Mouse (Mus musculus): ENCODE data around the gene BC030867. TPM values are rescaled to one million over a fixed set of nuclear protein-coding genes. Genes with fewer than 3 reads are reported as not detected.

Gene BC030867
- polyA plus RNA-seq, 1 experiment from 2014 or later: 19.9 TPM

DNA sequence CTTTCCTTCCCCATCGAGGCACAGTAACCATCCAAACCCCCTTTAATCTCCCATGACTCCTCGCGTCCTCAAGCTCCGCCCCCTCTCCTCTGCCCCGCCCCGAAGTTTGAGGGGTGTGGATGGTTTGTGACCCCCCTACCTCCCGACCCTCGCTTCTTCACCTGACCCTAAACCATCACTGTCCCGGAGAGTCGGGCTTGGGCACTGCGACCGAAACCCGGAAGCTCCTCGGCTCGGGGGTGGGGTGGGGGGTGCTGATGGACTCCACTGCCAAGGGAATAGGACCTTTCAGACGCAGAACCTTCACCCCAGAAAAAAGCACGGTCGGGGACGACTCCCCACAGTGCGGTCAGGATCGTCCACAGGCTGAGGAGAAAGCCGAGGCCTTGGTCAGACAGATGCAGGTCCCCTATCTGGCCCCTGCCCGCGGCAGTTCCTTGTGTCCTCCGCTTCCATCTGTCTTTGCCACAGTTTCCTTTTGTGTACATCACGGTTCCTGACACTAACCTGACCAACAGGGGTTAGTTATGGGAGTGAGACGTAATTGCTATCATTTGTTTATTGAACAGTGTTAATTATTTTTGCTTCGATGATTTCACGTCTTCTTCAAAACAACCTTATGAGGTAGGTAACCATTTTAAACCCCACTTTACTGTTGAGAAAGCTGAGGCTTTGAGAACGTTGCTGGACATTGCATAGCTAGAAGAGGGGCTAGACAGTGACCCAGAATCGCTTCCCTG lies 36.6 kb downstream of the BC030867 start:
- Histone ChIP-seq H3K36me3 (peaks cover 18% of the 10 kb centered on the region), H3K27me3 (no peaks in the 10 kb centered on the region), H3K9me3 (no peaks in the 10 kb centered on the region), H3K9ac (peak overlapping the region; percentile 88), H3K27ac (peak overlapping the region; percentile 80), H3K4me2 (peak overlapping the region; percentile 74), H3K4me1 (peaks cover 14% of the 10 kb centered on the region), H3K4me3 (peak overlapping the region; percentile 82)
- 2% methylated on average over 31 of the region's 31 CpGs for WGBS
- peak; percentile 68; the same call in 1 of the 2 replicates for ATAC-seq (ENCODE audit: borderline replicate concordance, extremely low read depth, low FRiP score, low TSS enrichment)

DNA sequence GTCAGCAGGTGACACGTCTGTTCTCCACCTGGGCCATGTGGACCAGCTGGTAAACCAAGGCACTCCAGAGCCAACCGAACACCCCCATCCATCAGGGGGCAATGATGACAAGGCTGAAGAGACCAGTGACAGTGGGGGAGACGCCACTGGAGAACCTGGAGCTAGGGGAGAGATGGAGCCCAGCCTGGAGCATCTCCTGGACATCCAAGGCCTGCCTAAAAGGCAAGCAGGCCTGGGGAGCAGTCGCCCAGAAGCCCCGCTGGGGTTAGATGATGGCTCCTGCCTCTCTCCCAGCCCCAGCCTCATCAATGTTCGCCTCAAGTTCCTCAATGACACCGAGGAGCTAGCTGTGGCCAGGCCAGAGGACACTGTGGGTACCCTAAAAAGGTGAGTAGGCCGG lies 38.8 kb downstream of the BC030867 start:
- WGBS: 86% methylated on average over 8 of the region's 8 CpGs

DNA sequence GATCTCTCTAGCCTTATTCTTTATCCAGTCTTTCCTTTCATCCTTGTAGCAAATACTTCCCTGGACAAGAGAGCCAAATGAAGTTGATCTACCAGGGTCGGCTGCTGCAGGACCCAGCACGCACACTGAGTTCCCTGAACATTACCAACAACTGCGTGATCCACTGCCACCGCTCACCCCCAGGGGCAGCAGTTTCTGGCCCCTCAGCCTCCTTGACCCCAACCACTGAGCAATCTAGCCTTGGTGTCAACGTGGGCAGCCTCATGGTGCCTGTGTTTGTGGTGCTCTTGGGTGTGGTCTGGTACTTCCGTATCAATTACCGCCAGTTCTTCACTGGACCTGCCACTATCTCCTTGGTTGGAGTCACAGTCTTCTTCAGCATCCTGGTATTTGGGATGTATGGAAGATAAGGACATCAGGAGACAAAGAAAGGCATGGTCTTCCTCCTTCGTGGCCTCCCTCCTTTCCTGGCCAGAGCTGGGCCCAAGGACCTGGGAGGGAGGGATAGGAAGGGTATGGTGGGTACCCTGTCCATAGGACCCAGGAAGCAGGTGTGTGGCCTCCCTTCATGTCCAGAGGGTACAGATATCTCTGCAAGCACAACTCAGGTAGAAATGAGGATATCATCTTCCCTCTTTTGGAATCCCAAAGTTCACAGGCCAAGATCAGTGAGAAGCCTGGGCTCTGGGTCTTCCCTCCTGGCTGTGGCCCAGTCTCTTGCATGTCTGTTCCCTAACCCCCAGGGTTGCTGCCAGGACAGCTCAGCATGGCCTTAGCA lies 39.5 kb downstream of the BC030867 start:
- H3K9ac ChIP-seq: no peak overlapping the region
- peaks cover 14% of the 10 kb centered on the region for H3K4me1 ChIP-seq
- no peak overlapping the region for H3K4me3 ChIP-seq
- H3K27ac ChIP-seq: no peak overlapping the region
- WGBS: 82% methylated on average over 8 of the region's 8 CpGs
- no peaks in the 10 kb centered on the region for H3K27me3 ChIP-seq
- ATAC-seq (ENCODE audit: borderline replicate concordance, extremely low read depth, low FRiP score, low TSS enrichment): no peak
- peaks cover 48% of the 10 kb centered on the region for H3K36me3 ChIP-seq
- H3K4me2 ChIP-seq: no peak overlapping the region
- H3K9me3 ChIP-seq: no peaks in the 10 kb centered on the region

More for the DNA sequence above, 38.8 kb downstream of the BC030867 start:
- H3K4me3 ChIP-seq: no peak overlapping the region
- no peak overlapping the region for H3K27ac ChIP-seq
- no peaks in the 10 kb centered on the region for H3K27me3 ChIP-seq
- ATAC-seq (ENCODE audit: borderline replicate concordance, extremely low read depth, low FRiP score, low TSS enrichment): no peak
- H3K4me1 ChIP-seq: peaks cover 14% of the 10 kb centered on the region
- H3K4me2 ChIP-seq: no peak overlapping the region
- H3K36me3 ChIP-seq: peaks cover 41% of the 10 kb centered on the region
- H3K9me3 ChIP-seq: no peaks in the 10 kb centered on the region
- H3K9ac ChIP-seq: no peak overlapping the region

DNA sequence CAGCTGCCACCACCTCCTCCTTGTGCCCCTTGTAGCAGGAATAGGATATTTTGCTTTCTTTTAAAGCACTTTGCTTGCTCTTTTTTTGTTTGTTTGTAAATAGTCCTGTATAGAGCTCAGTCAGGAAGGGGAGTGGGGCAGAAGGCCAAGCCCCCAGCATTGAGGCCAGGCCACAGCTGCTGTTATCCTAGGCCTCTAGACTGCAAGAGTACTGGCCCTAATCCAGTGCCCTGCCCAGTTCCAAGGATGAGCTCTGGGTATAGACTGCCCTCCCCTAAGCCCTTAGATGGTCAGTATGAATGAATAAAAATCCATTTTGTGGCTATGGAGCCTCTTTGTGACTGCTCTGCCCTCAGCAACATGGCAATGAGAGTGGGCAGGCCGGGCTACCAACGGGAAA lies 40.2 kb downstream of the BC030867 start:
- Histone ChIP-seq H3K27me3 (no peaks in the 10 kb centered on the region), H3K36me3 (peaks cover 54% of the 10 kb centered on the region), H3K4me3 (no peak overlapping the region), H3K9ac (no peak overlapping the region), H3K4me2 (no peak overlapping the region), H3K9me3 (no peaks in the 10 kb centered on the region), H3K27ac (no peak overlapping the region), H3K4me1 (peaks cover 15% of the 10 kb centered on the region)
- 73% methylated on average over 2 of the region's 2 CpGs for WGBS
- no peak for ATAC-seq (ENCODE audit: borderline replicate concordance, extremely low read depth, low FRiP score, low TSS enrichment)

DNA sequence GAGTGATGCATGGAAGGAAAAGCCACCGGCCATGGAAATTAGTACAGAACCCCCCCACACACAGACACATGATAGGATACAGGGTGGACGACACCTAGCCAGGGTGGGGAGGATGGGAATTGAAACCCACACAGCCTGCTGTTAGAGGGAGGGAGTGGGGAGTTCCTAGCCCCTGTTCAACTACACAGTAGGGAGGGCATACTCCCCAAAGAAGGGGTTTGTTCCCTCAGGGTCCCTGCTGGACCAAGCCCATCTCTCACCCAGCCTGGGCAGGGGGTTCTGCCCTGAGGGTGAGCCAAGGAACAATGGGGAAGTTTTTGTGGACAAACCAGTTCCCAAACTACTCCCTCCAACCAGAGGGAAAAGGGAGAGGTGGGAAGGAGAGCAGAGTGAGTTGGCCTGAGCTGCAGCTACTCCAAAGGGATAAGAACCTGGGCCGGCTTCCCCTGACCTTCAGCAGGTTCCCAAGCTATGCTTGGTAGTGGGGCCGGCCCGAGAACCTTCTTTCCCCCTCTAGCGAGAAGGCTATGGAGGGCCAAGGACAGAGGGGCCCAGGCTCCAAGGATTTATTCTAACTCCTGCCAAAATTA lies 40.9 kb downstream of the BC030867 start:
- ATAC-seq (ENCODE audit: borderline replicate concordance, extremely low read depth, low FRiP score, low TSS enrichment): no peak
- peaks cover 57% of the 10 kb centered on the region for H3K36me3 ChIP-seq
- H3K27me3 ChIP-seq: no peaks in the 10 kb centered on the region
- peaks cover 22% of the 10 kb centered on the region for H3K4me1 ChIP-seq
- WGBS: 61% methylated on average over 6 of the region's 6 CpGs
- H3K9ac ChIP-seq: no peak overlapping the region
- H3K4me2 ChIP-seq: no peak overlapping the region
- H3K27ac ChIP-seq: no peak overlapping the region
- H3K4me3 ChIP-seq: no peak overlapping the region
- H3K9me3 ChIP-seq: no peaks in the 10 kb centered on the region

DNA sequence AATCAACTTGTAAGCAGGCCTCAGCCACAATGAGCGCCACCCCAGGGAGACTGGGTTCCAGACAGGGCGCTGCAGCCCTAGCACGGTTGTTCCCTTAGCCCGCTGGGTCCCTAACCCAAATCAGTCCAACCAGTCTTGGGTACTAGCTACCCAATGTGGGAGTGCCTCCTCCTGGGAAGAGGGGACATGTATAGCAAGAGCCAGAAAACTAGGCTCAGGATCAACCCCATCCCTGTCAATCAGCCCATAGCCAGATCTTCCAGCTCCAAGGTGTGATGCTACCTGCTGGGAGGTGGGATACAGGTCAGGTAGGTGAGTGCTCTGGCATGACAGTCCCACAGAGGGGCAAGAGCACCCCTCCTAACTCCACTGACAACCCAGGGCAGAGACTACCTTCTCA lies 41.5 kb downstream of the BC030867 start:
- ATAC-seq (ENCODE audit: borderline replicate concordance, extremely low read depth, low FRiP score, low TSS enrichment): no peak
- Histone ChIP-seq H3K4me2 (no peak overlapping the region), H3K36me3 (peaks cover 57% of the 10 kb centered on the region), H3K27me3 (no peaks in the 10 kb centered on the region), H3K27ac (no peak overlapping the region), H3K4me1 (peaks cover 27% of the 10 kb centered on the region), H3K4me3 (no peak overlapping the region), H3K9ac (no peak overlapping the region), H3K9me3 (no peaks in the 10 kb centered on the region)
- WGBS: 87% methylated on average over 4 of the region's 4 CpGs

DNA sequence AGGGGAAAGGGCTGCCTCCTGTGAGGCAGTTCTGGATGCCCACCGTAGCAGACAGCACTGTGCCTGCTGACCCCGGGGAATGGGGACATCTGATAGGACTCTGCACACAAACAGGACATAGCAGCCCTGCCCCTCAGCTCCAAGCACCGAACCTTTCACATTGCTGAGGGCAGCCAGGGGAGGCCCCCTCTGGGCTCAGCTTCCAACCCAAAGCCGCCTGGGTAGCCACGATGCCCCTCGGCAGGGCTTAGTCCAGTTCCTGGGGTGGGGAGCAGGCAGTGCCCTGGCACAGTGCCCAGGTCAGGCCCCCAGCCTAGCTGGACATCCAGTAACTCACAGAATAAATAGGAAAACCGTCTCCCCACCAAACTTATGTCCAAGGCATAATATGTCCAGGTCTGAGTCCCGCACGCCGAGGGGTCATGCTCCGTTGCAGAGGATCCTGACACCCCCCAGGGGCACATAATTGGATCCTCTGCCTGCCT lies 42.4 kb downstream of the BC030867 start:
- no peak for ATAC-seq (ENCODE audit: borderline replicate concordance, extremely low read depth, low FRiP score, low TSS enrichment)
- H3K4me3 ChIP-seq: no peak overlapping the region
- no peak overlapping the region for H3K4me2 ChIP-seq
- H3K9ac ChIP-seq: no peak overlapping the region
- peaks cover 24% of the 10 kb centered on the region for H3K4me1 ChIP-seq
- no peaks in the 10 kb centered on the region for H3K27me3 ChIP-seq
- H3K27ac ChIP-seq: no peak overlapping the region
- 85% methylated on average over 11 of the region's 11 CpGs for WGBS
- peaks cover 57% of the 10 kb centered on the region for H3K36me3 ChIP-seq
- H3K9me3 ChIP-seq: no peaks in the 10 kb centered on the region

DNA sequence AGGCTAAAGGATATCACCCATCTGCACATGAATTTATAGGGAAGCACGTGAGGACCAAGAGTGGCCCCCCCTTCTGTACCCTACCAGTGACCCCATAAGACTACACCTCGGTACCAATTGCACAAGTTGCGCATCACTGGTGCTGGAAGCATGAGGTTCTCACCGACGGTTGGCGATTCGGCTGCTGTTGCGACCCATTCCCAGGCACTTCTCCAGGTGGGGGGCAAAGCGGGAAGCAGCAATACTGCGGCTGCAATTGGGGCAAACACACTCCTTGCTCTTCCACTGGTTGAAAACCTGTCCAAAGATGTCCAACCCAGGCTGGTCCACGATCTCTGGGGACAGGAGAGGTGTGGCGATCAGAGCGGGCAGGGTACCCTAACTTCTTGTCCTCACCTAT lies 45.3 kb downstream of the BC030867 start:
- Histone ChIP-seq H3K27ac (no peak overlapping the region), H3K27me3 (no peaks in the 10 kb centered on the region), H3K9ac (no peak overlapping the region), H3K36me3 (peaks cover 41% of the 10 kb centered on the region), H3K9me3 (no peaks in the 10 kb centered on the region), H3K4me2 (no peak overlapping the region), H3K4me1 (peaks cover 23% of the 10 kb centered on the region), H3K4me3 (no peak overlapping the region)
- WGBS: 92% methylated on average over 13 of the region's 13 CpGs
- ATAC-seq (ENCODE audit: borderline replicate concordance, extremely low read depth, low FRiP score, low TSS enrichment): no peak

DNA sequence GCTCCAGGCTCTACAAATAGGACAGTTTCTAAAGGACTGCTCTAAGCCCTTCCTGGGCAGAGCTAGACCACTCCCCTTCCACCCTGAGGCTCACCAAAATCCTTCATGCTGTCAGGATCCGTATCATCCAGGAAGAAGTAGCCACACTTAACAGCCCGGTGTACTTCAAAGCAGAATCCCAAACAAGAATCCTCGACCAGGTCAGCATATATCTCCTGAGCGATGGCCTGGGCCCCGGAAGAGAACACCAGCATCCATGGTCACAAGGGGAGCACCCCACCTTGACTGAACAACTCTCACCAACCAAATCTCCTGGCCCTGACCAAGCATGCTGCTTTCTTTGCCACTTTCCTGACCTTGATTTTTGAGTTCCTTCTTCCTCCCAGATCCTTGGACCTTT lies 45.7 kb downstream of the BC030867 start:
- H3K4me3 ChIP-seq: no peak overlapping the region
- peak overlapping the region; percentile 86; the same call in 1 of the 2 replicates for H3K4me2 ChIP-seq
- no peaks in the 10 kb centered on the region for H3K9me3 ChIP-seq
- H3K9ac ChIP-seq: peak overlapping the region; percentile 97; the same call in 1 of the 2 replicates
- WGBS: 68% methylated on average over 5 of the region's 5 CpGs
- peaks cover 23% of the 10 kb centered on the region for H3K4me1 ChIP-seq
- H3K27ac ChIP-seq: no peak overlapping the region
- H3K27me3 ChIP-seq: no peaks in the 10 kb centered on the region
- H3K36me3 ChIP-seq: peaks cover 39% of the 10 kb centered on the region
- ATAC-seq (ENCODE audit: borderline replicate concordance, extremely low read depth, low FRiP score, low TSS enrichment): no peak

DNA sequence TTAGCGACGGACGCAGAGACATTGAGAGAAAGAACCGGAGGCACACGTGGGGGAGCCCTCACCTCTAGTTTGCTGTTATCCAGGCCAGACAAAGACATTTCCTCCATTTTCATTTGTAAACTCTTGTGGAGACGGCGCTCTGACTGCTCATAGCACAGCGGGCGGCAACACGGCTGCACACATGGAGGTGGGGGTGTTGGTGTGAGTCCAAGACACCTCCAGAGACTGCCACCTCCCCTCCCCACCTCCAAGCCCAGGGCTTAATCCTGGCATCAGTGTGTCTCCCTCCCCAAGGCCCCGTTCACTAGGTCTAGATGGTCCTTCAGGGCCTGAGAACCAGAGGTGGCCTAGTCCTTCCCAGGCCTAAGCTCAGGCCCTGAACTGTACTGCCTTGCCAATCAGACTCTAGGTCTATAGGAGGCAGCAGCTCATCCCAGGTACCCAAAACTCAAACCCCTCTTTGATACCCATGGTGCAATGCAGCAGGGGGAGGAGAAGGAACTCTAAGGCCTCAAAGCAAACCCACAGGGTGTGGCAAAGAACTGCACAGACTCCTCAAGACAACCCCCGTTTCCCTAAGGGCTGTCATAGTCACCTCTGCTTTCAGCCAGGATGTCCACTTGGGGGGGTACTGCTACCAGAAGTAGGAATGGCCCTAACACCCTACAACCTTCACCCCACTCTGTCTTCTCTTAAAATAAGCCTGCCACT lies 46.4 kb downstream of the BC030867 start:
- WGBS: 53% methylated on average over 12 of the region's 12 CpGs
- H3K27ac ChIP-seq: peak overlapping the region; percentile 100
- no peak for ATAC-seq (ENCODE audit: borderline replicate concordance, extremely low read depth, low FRiP score, low TSS enrichment)
- peak overlapping the region; percentile 86 for H3K4me2 ChIP-seq
- no peaks in the 10 kb centered on the region for H3K27me3 ChIP-seq
- no peaks in the 10 kb centered on the region for H3K9me3 ChIP-seq
- peak overlapping the region; percentile 93 for H3K4me3 ChIP-seq
- H3K9ac ChIP-seq: peak overlapping the region; percentile 97
- H3K4me1 ChIP-seq: peaks cover 23% of the 10 kb centered on the region
- peaks cover 39% of the 10 kb centered on the region for H3K36me3 ChIP-seq

DNA sequence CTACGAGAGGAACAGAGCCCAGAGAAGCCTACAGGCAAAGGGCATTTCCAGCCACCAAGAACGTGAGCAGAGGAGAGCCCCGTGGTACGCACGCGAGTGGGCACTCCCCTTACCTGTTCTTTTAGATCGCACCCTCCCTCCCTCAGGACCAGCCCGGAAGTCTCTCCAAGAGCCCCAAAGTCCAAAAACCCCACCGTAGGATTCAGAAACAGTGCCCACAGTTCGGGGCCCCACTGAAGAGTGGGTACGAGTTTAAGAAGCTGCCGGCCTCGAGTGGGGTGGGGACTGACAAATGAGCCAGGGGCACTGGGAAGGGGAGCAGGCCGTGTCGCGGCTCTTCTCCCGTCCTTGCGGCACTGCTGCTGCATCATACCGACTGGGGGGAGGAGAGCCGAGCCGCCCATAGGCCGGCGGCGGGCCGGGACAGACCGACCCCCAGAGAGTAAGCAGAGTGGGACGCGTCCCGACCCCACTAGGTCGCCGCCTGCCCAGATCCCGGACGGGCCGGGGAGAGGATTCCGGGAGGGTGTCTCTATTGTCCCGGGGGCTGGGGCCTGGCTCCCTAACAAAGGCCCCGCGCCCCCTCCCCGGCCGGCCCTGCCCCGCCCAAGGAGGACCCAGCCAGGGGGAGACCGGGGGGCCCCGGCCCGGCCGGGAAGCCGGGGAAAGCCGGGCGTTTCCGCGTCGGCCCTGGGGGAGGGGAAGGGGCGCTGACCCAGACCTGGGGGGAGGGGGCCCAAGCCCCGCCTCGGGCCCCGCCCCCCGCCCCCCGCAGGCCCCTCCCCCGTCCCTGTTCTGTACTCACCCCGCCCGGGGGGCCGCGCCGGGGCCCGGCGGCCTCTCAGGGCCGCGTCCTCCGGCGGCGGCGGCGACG lies 47.2 kb downstream of the BC030867 start:
- peak; percentile 19 for ATAC-seq (ENCODE audit: borderline replicate concordance, extremely low read depth, low FRiP score, low TSS enrichment)
- H3K9ac ChIP-seq: peak overlapping the region; percentile 97
- peak overlapping the region; percentile 86 for H3K4me2 ChIP-seq
- H3K9me3 ChIP-seq: no peaks in the 10 kb centered on the region
- peak overlapping the region; percentile 100 for H3K27ac ChIP-seq
- peaks cover 33% of the 10 kb centered on the region for H3K36me3 ChIP-seq
- H3K4me1 ChIP-seq: peaks cover 23% of the 10 kb centered on the region
- under 1% methylated on average over 60 of the region's 73 CpGs for WGBS
- peak overlapping the region; percentile 93 for H3K4me3 ChIP-seq
- no peaks in the 10 kb centered on the region for H3K27me3 ChIP-seq
